Mouse (Mus musculus) embryonic facial prominence, embryonic 13.5 days (tissue): ENCODE measurements around the gene Polk. TPM values are rescaled to one million over a fixed set of nuclear protein-coding genes. Genes with fewer than 3 reads are reported as not detected.

Experiments
- ATAC-seq: fragments of 200-750 bp; cut with Nextera tagmentation; 2 replicates; pipeline ENCODE4 v1.8.0; 2017; ENCODE audit warnings: low read depth; ENCODE audit not compliant: insufficient number of reproducible peaks, insufficient read depth, low FRiP score, low TSS enrichment
- H3K27ac ChIP-seq: fragments of 300-500 bp; sonication (generic); 2 replicates; pipeline ENCODE4 v1.5.1; 2015; ENCODE audit warnings: moderate library complexity, mild to moderate bottlenecking, inconsistent platforms
- H3K27me3 ChIP-seq: fragments of 300-500 bp; sonication (generic); 2 replicates; pipeline ENCODE4 v1.6.1; 2015; ENCODE audit warnings: mild to moderate bottlenecking, inconsistent platforms
- H3K36me3 ChIP-seq: fragments of 300-500 bp; sonication (generic); 2 replicates; pipeline ENCODE4 v1.6.1; 2015; ENCODE audit warnings: mild to moderate bottlenecking, inconsistent platforms
- H3K4me1 ChIP-seq: fragments of 300-500 bp; sonication (generic); 2 replicates; pipeline ENCODE4 v1.6.1; 2015; ENCODE audit warnings: inconsistent platforms
- H3K4me2 ChIP-seq: fragments of 300-500 bp; sonication (generic); 2 replicates; pipeline ENCODE4 v1.6.1; 2015; ENCODE audit warnings: moderate library complexity, mild to moderate bottlenecking, inconsistent platforms
- H3K4me3 ChIP-seq: fragments of 300-500 bp; sonication (generic); 2 replicates; pipeline ENCODE4 v1.5.1; 2015; ENCODE audit warnings: mild to moderate bottlenecking, inconsistent platforms
- H3K9ac ChIP-seq: fragments of 300-500 bp; sonication (generic); 2 replicates; pipeline ENCODE4 v1.6.1; 2015; ENCODE audit warnings: mild to moderate bottlenecking, inconsistent platforms
- H3K9me3 ChIP-seq: fragments of 300-500 bp; sonication (generic); 2 replicates; pipeline ENCODE4 v1.6.1; 2016; ENCODE audit warnings: inconsistent platforms
- WGBS: fragments of 180-500 bp; shearing (Covaris S2); methylation state at CpG from one replicate; pipeline ENCODE4 v1.1.7; 2015; ENCODE audit warnings: mixed read lengths; 5-methylcytosine and 5-hydroxymethylcytosine counted together
- polyA plus RNA-seq: library from polyadenylated mRNA; unstranded; fragments of >200 nt; fragmentation: Nextera tagmentation; extraction: Ambion mirVana; gene quantifications from 2 replicates; pipeline ENCODE4 v1.2.1, GENCODE M21; 2015

Gene Polk
- polyA plus RNA-seq, 1 experiment from 2014 or later, result 12.0 TPM

DNA sequence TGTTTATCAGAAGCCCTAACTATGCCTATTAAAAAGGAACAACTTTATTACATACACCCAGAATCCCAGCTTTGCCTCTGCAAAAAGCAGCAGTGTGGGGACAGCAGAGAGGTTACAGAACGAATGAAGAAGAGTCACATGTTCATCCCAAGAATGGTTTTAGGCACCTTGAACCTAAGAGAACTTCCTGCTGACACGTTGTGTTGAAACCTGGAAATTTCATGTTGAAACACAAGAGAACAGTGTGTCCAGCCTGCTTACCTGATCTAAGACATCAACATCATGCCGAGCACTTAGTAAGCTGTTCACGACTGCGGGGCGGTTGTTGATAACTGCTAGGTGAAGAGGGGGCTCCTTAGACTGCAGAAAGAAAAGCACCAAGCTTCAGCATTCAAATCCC, 109.3 kb downstream of the Polk start:
- H3K4me1 ChIP-seq, result peaks cover 23% of the 10 kb centered on the region
- 88% methylated on average over 6 of the region's 6 CpGs for WGBS
- H3K36me3 ChIP-seq, result no peaks in the 10 kb centered on the region
- H3K9ac ChIP-seq, result no peak overlapping the region
- no peaks in the 10 kb centered on the region for H3K9me3 ChIP-seq
- no peak overlapping the region for H3K27ac ChIP-seq
- no peak overlapping the region for H3K4me2 ChIP-seq
- H3K27me3 ChIP-seq, result no peaks in the 10 kb centered on the region
- no peak overlapping the region for H3K4me3 ChIP-seq
- no peak for ATAC-seq

DNA sequence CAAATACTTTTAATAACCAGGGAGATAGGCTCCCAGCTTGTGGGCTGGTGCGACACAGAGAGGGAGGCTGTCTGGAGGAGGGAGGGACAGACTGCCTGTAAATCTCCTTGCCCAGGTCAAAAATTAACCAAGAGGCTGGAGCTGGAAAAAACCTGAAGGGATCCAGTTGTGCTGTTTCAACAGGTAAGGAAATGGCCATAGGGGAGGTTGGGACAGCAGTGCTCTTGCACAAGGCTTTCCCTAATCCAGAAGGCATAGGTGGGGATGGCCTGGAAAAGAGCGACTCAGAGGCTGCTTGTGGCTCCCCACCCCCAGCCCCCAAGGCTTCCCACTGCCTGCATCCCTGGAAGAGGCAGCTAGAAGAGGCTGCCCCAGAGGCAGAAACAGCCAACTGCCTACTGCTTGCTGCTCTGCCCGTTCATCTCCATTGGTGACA, 110.0 kb downstream of the Polk start:
- ATAC-seq, result no peak
- H3K36me3 ChIP-seq, result no peaks in the 10 kb centered on the region
- no peak overlapping the region for H3K9ac ChIP-seq
- H3K4me3 ChIP-seq, result no peak overlapping the region
- H3K4me2 ChIP-seq, result no peak overlapping the region
- peaks cover 25% of the 10 kb centered on the region for H3K4me1 ChIP-seq
- WGBS, result 52% methylated on average over 3 of the region's 3 CpGs
- no peaks in the 10 kb centered on the region for H3K27me3 ChIP-seq
- no peak overlapping the region for H3K27ac ChIP-seq
- H3K9me3 ChIP-seq, result no peaks in the 10 kb centered on the region

DNA sequence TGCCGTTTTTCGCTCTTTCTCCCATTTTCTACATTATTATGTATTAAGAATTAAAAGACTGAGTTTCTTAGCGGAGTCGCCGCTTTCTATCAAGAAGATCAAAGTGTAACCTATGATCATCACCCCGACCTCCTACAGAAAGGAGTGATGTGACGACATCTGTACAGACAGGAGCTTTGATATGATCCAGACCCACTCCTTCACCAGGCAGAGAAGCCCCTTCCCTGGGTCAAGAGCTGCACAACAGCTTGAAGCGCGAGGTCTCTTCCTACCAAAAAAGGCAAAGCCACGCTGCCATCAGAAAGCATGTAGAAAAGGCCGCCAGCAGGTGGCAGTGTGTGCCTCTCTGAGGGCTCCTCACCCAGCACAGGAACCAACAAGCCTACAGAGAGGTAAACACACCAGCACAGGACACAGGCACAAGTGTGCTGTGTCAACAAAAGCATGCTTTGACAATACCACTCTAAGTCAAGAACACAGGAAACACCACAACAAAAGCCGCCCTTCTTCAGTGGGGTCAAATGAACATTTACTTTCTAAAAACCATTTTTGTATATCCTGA, 110.7 kb downstream of the Polk start:
- H3K4me3 ChIP-seq, result no peak overlapping the region
- 33% methylated on average over 12 of the region's 12 CpGs for WGBS
- no peaks in the 10 kb centered on the region for H3K9me3 ChIP-seq
- H3K4me2 ChIP-seq, result no peak overlapping the region
- H3K27me3 ChIP-seq, result no peaks in the 10 kb centered on the region
- no peak overlapping the region for H3K27ac ChIP-seq
- no peaks in the 10 kb centered on the region for H3K36me3 ChIP-seq
- no peak for ATAC-seq
- H3K9ac ChIP-seq, result no peak overlapping the region
- peaks cover 32% of the 10 kb centered on the region for H3K4me1 ChIP-seq

Other genes with a start within 250 kb of the Polk start
- 14.9 and 17.5 TPM in 2 replicates for gene Poc5, start 154.3 kb downstream of the Polk start, polyA plus RNA-seq
- gene Ankdd1b, start 71.4 kb downstream of the Polk start, polyA plus RNA-seq, result 0.21 TPM in 1 of 2 replicates, not detected in the other
- gene Gm17622, start 51.8 kb downstream of the Polk start, polyA plus RNA-seq, result not detected in 2 replicates
- gene Col4a3bp, start within 50 bp of the Polk start, polyA plus RNA-seq, result 12.5 and 14.0 TPM in 2 replicates
- gene Hmgcr, start 128.4 kb upstream of the Polk start, polyA plus RNA-seq, result 70.4 and 73.7 TPM in 2 replicates
- gene Ankrd31, start 205.7 kb upstream of the Polk start, polyA plus RNA-seq, result not detected in 2 replicates